Mouse (Mus musculus): Measurements from ENCODE around the gene Ccdc47.

Ccdc47 gene

DNA sequence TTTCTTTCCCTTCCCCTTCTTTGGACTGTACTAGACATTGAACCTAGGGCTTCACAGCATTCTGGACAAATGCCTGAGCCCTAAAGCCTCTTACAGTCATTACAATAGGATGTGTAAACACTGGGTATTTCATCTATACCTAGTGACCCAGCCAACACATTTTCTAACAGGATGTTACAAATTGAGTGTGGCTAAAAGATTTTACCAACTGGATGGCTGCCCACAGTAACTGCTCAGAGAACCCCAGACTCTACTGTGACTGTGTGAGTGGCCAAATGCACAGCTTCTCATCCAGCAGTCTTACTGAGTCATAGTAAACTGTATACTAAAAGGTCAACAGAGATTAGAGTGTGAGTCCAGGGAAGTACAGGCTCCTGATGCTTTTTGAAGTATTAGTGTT lies 20.8 kb downstream of the Ccdc47 start:
- DNase-seq = no peak

DNA sequence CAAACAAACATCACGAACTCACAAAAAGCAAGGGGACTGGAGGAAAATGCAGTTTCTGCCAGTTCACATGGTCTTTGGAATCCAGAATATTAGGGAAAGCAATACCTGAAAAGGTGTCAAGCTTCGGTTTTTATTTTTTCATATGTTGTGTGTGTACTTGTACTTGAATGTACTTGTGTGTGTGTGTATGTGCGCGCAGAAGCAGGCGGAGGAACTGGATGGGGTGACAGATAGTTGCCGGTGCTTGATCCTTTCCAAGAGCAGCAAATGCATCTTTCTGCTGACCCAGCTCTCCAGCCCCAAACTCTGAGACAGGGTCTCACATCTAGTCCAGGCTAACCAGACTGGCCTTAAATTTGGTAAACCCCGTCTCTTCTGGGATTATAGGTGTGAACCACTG lies 21.3 kb downstream of the Ccdc47 start:
- DNase-seq = no peak

DNA sequence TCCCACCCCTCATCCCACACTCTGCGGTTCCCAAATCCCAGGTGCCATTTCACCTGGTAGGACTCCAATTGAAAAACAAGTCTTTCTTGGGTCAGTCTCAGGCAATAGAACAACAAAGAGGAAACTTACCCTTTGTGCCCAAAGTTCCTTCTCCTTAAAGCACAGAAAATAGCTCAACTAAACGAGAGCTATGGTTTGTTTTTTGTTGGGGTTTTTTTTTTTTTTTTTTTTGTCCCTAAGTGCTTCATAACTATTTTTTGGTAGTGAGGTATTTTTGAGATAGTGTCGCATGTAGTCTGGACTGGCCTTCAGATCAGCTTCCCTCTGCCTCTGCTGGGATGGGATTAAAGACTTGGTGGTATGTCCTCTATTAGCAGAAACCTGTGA lies 22.0 kb downstream of the Ccdc47 start:
- no peak for DNase-seq

DNA sequence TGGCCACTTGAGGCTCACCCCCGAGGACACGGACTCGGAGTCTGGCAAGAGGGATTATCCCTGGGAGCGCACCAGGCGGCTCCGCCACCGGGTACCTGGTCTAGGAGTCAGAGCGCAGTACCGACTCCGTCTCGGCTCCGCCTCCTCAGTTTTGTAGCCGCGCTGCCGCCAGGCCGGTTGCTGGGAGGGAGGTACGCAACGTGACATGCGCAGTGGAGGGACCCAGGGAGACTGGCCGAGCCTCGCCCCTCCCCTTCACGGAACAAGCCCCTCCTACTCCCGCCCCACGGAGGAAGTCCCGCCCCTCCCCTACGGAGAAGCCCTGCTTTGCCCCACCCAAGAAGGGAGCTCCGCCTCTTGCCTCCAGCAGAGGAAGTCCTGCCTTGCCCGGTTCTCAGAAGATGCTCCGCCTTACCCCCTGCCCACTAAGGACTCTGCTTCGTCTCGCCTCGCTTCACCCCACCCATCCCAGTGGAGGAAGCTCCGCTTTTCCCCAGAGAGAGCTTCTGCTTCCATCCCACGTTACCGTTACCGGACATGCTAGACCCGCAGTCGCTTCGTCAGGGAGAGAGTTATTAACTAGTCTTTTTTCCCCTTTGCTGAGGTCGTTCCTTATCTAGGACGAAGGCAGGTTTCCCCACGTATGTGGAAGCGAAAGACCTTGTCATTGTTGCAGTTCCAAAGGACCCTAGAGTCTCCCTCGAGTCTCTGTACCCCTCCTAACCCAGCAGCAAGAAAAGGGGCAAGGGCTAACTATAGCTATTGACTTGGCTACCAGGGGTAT lies 22.6 kb downstream of the Ccdc47 start:
- DNase-seq = peak; percentile 99

DNA sequence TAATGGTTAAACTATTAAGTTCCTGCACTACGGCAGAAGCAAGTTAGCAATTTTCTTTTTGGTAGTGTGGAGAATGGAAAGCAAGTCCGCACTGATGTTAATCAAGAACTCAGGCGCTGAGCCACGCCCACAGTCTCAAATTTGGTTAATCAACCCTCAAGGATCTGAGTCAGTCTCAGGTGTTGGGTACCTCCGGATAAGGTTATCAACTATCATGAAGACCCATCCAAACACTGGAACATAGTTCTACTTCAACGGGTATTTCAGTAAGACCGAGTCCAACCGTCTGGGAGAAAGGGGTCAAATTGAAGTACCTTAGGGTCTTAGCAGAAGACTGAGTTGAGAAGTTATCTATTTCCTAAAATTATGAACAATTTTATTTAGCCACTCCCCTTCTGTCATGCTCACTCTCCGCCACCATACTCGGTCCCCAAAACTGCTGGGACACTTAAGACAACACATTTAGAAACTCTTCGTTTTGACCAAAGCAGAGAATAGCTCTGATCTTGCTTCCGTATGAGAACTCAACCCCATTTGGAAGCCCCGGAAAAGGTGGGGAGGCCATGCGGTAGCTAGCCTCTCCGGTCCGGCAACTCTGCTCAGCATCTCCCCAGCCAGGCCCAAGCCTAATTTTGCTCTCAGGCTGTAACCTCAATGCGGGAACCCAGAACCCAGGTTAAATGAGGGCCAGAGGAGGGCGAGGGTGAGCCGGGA lies 23.3 kb downstream of the Ccdc47 start:
- DNase-seq = peak; percentile 56

DNA sequence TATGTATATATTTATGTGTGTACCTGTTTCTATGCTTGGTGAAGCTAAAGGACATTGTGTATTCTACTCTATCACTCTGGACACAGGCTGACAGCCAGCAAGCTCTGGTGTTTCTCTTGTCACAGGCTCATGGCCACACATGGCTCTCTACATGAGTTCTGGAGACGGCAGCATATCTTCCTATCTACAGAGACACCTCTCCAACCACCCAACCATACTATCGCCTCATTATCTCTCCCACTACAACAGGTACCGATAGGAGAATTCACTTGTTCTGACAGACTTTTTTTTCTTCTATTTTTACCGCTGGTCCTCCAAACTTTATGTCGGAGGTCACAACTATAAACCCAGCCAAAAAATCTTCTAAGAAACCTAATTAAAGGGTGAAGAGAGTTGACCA lies 23.9 kb downstream of the Ccdc47 start:
- no peak for DNase-seq

DNA sequence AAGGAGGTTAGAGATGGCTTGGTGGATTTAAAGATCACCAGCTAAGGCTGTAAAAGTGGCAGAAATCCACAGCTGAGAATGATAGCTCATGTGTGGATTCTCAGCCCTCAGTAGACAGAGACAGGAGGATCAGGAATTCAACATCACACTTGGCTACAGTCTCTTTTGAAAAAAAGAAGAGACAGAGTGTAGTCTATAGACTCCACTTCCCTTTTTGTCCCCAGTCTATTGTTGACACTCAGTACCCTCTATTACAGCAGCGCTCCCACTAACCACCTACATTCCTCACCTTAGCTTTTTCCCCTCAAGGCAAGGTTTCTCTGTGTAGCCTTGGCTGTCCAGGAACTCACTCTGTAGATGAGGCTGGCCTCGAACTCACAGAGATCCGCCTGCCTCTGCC lies 24.4 kb downstream of the Ccdc47 start:
- DNase-seq = no peak

DNA sequence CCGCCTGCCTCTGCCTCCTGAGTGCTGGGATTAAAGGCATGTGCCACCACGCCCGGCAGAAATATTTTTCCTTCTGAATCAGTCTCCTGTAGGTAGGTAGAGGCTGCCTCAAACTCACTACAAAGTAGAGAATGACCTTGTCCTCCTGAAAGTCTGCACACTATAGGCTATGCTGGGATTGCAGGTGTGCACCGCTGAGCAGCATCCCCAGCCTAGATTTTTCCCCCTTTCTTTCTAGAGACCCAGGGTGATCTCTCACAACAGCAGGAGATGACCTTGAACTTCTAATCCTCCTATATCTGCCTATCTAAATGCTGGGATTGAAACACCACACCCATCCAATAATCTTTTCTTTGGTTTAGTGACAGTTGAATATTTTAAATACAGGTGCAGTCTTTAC lies 28.8 kb downstream of the Ccdc47 start:
- DNase-seq = no peak

DNA sequence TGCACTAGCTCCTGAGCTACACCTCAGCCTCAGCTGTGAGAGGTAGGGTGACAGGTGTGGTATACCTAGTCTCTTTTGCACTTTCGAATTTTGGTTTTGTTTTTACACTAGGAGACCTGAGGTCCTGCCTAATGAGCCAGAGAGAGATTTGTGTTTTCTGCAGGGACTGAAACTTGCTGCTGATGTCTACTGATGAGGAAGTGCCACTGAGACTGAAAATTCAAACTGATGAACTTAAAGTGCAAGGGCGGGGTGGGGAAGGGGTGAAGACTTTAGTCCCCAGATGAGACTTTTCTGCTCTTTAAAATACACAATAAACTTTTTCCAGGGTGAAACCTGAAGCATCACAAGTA lies 35.7 kb downstream of the Ccdc47 start:
- no peak for DNase-seq

DNA sequence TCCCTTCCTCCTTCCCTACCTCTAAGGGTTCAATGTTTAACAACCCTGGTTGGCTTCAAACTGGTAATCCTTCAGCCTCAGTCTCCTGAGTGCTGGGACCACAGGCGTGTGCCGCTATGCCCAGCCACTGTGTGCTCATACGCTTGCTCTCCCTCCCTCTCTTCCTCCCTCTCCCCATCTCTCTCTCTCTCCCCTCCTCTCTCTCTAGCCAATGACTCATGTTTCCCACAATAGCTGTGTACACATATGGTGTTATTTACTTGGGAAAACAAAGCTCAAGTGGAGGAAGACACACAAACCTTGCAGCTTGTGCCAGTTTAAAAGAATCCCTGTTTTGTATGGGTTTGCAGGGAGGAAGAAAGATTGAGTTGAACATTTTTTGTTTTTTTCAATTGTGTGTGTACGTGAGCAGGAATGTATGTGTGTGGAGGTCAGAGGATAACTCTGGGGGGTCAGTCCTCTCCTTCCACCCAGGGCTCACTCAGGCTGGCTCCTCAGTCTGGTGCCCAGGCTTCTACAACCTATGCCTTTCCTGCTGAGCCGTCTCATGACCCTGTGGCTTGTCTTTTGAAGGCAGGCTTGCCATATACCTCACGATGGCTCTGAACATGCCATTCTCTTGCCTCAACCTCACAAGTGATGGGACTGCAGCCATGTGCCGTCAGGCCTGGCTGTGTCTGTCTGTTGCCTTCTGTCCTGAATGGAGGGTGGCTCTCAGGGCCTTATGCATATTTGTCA lies 36.3 kb downstream of the Ccdc47 start:
- DNase-seq = no peak

DNA sequence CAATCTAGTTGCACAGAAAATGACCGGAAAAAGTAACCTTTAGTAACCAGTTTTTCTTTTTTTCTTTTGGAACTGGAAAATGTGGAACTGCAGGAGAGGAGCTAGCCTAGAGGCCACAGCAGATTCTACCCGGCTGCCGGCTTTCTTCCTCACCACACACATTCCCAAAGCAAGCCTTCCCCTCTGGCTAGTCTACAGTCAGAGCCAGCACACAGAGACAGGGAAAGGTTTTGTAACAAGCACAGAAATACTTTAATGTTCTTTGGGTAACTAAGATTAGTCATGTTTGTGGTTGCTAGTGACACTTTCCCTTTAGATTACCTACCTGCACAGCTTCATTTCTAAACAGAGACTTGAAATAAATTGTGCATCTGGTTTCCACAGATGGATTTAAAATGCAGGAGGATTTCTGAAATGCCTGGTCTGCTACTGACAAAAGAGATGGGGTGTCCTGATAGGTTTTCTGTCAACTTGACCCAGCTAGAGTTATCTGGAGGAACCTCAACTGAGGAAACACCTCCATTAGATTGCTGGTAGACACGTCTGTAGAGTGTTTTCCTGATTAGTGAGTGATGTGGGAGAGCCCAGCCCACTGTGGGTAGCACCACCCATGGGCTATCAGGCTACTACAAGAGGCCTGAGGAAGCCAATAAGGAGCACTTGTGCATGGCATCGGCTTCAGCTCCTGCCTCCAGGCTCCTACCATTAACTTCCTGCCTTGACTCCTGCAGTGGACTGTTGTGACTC lies 37.9 kb downstream of the Ccdc47 start:
- peak; percentile 67 for DNase-seq

DNA sequence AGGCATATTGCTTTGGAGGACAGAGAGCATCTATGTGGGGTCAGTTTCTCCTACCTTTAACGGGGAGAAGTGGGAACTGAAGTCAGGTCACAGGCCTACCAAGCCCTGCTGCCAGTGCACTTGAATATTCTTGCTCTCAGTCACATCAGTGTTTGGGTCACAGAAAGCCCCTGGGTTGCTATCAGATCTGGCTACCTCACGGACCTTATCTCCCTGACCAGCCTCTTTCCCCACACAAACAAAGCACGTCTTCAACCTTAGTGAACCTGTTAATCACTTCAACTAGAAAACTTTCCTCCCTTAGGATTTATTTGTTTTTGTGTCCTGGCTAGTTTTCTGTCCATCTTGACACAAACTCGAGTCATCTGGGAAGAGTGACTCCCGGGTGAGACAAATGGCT lies 39.8 kb downstream of the Ccdc47 start:
- DNase-seq = no peak

DNA sequence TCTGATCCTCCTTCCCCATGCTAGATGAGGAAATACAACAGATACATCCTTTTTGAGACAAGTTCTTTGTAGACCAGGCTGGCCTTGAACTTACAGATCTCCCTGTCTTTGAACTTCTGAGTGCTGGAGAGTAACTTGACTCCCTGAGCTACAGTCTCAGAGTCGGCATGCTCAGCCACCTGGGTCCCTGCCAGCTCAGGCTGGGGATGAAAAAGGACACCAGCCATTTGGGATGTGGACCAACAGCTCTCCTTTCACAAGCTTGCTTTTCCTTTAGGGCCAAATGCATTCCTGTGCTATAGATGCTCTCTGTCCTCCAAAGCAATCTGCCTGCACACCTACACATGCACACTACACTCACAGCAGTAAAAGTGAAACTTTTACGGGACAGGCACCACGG lies 41.1 kb downstream of the Ccdc47 start:
- no peak for DNase-seq

DNA sequence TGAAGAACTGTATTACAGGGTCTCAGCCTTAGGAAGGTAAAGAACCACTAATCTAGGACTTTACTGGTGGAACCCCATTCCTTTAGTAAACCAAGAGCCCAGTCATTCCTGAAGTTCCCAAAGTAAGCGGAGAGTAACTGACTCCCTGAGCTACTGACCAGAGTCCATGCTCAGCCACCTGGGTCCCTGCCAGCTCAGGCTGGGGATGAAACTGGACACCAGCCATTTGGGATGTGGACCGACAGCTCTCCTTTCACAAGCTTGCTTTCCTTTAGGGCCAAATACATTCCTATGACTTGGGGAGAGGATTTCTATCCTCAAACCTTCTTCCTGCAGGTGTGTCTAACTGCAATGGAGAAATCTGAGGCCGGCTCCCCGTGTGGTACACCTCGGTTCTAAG lies 41.8 kb downstream of the Ccdc47 start:
- DNase-seq = no peak

DNA sequence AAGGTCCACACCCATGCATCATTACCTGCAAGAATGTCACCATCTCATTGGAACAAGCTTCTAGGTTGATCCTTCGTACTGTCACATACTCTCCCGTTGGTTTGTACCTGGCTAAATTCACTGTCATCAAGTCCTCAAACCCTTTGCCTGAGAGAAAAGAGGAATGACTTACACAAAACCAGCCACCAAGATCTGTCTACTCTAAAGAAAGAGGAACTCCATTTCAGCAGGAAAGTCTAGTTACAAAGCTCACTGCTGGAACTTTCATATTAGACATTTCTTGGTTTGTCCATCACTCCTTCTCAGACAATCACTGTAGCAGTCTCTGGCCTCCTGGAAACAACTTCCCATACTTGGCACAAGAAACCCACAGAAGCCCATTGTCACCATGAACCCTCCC lies 42.9 kb downstream of the Ccdc47 start:
- DNase-seq = no peak

DNA sequence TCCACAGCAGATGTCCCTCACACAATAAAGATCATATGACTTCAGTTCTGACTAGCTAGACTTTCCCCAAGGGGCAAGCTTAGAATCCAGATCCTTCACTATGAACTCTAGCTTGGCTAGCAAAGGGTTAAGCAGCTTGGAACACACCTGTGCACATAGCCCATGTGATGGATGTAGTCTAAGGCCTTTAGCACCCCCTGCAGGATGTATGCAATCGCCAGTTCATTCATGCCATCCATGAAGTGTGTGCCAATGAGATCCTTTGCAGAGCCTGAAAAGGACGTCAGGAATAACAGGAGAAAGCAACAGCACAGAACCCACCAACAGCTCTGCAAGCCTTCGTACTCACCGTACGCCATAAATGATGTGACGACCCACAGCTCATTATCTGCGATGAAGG lies 45.3 kb downstream of the Ccdc47 start:
- peak; percentile 24 for DNase-seq

DNA sequence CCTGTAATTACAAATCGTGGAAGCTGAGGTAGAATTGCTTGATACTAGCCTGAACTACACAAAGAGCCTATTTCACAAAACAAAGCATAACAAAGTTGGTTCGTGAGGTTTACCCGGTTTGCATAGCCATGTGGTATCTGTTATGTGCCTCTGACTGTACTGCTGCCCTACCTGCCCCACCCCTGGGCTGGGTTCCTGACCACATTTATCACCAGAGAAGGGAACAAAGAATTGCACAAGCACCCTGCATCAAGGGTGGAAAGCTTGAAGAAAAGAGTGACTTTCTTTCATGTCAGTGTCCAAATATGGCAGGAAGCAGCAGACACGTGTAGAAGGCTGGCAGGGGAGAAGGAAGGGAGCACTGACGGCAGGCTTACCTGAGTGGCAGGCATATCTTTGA lies 48.7 kb downstream of the Ccdc47 start:
- no peak for DNase-seq

DNA sequence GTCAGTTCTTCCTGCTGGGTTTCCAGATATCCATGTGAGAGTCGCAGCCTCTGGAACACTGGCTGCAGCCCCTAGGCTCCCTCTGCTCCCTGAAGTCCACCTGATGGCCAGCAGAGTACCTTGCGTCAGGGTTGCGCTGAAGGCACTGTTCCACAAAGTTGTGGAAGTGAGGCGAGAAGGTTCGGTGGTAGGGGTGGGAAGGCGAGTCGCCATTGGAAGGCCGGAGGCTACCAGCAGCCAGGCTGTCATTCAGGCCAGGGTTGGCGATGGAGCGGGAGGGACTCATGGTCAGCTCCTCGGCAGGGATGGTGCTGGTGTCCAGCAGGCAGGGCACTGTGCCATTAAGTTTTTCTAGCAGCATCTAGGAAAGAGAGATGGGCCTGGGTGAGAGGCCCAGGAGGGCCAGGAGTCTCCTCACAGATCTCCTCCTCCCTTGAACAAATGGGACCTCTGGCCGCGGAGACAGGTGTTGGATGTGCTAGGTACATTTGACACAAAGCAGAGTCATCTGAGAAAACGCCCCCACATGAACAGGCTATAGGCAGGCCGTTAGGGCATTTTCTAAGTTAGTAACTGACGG lies 51.5 kb downstream of the Ccdc47 start:
- no peak for DNase-seq

DNA sequence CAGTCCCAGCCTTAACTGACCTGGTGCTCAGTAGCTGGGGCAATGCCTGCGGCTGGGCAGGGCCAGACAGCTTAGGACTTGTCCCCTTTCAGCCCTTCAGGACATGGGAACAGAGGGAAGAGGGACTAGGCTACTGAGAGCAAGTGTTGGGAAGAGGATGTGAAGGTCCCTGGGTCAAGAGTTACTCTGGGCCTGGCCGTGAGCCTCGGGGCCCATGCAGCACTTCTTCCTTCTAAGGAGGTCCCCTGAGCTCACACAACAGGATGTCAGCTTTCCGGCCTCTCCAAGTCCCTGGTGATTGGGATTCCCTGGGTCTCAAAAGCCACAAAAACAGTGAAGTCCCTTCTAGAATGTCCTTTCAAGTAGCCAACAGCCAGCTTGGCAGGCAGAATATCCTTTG lies 52.6 kb downstream of the Ccdc47 start:
- DNase-seq = no peak

DNA sequence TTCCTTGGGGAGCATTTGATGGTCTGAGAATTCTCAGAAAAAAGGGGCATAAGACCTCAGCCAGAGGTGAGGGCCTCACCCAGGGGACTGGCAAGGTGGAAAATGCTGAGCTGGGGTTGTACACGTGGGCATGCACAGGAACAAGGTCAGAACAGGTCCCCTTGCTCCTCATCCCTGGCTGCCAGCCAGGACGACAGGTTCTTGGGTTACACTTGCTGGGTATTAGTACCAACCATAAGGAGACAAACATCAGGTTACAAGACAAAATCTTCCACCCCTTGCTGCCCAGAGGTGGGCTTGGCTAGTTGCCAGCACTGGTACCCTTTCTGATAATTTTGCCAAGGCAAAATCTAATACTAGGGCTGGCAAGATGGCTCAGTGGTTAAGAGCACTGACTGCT lies 53.9 kb downstream of the Ccdc47 start:
- no peak for DNase-seq

DNA sequence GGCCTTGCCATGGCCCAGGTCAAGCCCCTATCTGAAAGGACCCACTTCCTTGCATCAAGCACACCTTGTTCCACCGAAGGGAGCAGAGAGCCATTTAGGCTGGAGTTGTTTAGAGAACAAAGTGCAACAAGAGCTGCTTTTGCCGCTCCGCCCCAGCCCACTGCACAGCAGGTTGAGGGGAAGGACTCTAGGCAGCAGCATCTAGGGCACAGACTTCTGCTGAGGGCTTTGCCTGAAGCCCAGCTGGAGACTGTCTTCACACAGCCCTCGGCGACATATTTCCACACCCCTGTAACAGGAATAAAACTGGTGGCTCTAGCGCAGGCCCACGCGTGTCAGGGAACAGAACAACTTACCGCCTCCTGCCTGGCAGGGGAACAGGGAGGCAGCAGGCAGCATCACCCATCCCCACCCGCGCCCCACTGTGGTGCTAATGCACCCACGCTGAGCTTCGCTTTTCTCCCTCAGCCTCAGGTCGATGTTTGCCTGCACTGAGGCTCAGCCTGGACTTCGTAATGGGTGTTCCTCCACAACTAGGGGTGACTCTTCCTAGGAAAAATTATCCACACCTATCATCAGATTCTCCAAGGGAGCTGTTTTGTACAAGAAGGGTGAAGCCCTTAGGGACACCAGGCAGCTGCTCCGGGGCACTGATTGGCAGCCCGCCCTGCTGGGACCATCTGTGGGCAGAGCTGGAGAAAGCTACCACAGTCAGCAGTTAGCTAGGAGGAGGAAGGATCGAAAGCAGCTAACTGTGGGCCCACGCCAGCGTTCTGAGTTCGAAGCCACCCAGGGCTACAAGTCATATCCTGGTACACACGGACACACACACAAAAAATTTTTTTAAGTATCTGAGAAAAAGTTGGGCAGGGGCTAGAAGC lies 55.1 kb downstream of the Ccdc47 start, which contains the start of the genes Gm10840 and Limd2:
Gm10840 (plus strand) TSS at position 10 of the 881 bp plus-strand sequence.
Limd2 (minus strand) TSS at position 20 of the 881 bp plus-strand sequence.
- peak; percentile 42 for DNase-seq
